Comparison of ENCODE assay signal across 19 mouse cellular contexts in the genomic region with DNA sequence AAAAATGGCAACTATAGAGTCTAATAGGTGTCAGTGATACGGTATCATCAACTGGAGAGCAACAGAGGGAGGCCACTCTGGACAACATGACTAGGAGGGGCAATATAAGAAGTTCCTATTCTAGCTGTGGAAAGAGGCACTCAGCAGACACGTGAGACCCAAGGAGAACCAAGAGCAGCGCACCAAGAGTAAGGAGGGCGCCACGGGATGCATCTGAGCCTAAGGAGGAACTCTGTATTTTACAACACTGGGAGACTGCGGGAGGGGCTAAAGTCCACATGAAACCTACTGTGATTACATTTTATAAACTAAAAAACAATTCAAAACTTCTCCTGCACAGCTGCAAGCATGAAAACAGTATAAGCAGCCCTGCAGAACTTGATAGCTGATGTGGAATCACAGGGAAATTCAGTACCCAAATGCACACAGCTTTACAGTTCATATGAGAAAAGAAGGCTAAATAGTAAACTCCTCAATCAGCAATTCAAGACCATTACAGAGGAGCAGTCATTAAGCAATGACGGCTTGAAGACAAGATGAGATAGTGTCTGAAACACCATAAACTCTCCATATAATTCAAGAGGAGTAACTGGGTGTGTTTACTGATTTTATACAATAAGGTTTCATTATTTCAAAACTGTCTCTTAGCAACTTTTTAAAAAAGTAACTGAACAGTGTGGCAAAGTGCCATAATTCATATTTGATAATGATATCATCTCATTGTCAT.
A peak's percentile ranks its signal among the peaks of the same experiment; 100 is the strongest.
DNase-seq lines count a peak whose midpoint lies in the region; ATAC-seq and TF ChIP-seq lines count a peak whose summit lies in the region.
"Had no signal": no experiment of that assay in that cellular context is flagged by ENCODE, and none has a peak within 500 bp of the region (broad histone marks: within the 10 kb centered on the region; RNA-seq: fewer than 3 reads in every experiment).

No protein-coding gene starts in this region.

- TF ChIP-seq CTCF in gastrocnemius, adult 2 months (IDR thresholded peaks at IDR 0.05): no peak

- 0 out of 2 replicates have a peak, but pooled peaks cover 2% of the 10 kb centered on the region for H3K36me3 ChIP-seq in liver, embryonic 16.5 days (ENCODE audit: control insufficient read depth, insufficient read depth)
- H3K36me3 ChIP-seq in liver, embryonic 11.5 days (ENCODE audit: control insufficient read depth, insufficient read depth, low read length): no peaks in the 10 kb centered on the region
- H3K36me3 ChIP-seq in intestine, embryonic 16.5 days (ENCODE audit: control insufficient read depth, insufficient read depth, low read length): no peaks in the 10 kb centered on the region
- H3K36me3 ChIP-seq: embryonic facial prominence, embryonic 13.5 days; forebrain, embryonic 12.5 days; hindbrain, embryonic 15.5 days had no signal

- intact Hi-C loops in gastrocnemius, adult 2 months (cut with DNase I): loop anchor here (10.0 kb wide), 1 partner anchor 47 kb away; no protein-coding TSS in a partner anchor

- H3K27me3 ChIP-seq in liver, embryonic 16.5 days (ENCODE audit: control insufficient read depth, insufficient read depth, low read depth, low read length): no peaks in the 10 kb centered on the region
- no peaks in the 10 kb centered on the region for H3K27me3 ChIP-seq in liver, embryonic 11.5 days (replicated peaks; ENCODE audit: control insufficient read depth, insufficient read depth, low read length)
- no peaks in the 10 kb centered on the region for H3K27me3 ChIP-seq in intestine, embryonic 16.5 days (replicated peaks; ENCODE audit: control insufficient read depth, insufficient read depth, low read length)
- H3K27me3 ChIP-seq: CH12.LX; embryonic facial prominence, embryonic 13.5 days; forebrain, embryonic 12.5 days; heart, embryonic 13.5 days; hindbrain, embryonic 15.5 days had no signal

- no peak for DNase-seq in liver, embryonic 11.5 days (ENCODE audit: low spot score)
- peak; percentile 33 for DNase-seq in brain, adult 2 months (ENCODE audit: low read depth, low spot score)
- no peak for DNase-seq in gastrocnemius, adult 2 months
- DNase-seq: adrenal gland, postnatal 10 days; cerebellum, adult 18-20 months; cerebellum, adult 9-11 months; cerebellum, postnatal 36 days; gastrocnemius, postnatal 14 days; heart, postnatal 36 days had no signal

- H3K4me1 ChIP-seq in liver, embryonic 16.5 days (ENCODE audit: control insufficient read depth, low read depth, low read length): peaks cover 7% of the 10 kb centered on the region
- H3K4me1 ChIP-seq in liver, embryonic 11.5 days (replicated peaks; ENCODE audit: control insufficient read depth, insufficient read depth, low read length): peaks cover 3% of the 10 kb centered on the region; the same call in 1 of the 2 replicates
- no peaks in the 10 kb centered on the region for H3K4me1 ChIP-seq in intestine, embryonic 16.5 days (ENCODE audit: control insufficient read depth, insufficient read depth, low read length)
- H3K4me1 ChIP-seq: embryonic facial prominence, embryonic 13.5 days; forebrain, embryonic 12.5 days; heart, embryonic 13.5 days; hindbrain, embryonic 15.5 days had no signal

- H3K27ac ChIP-seq in liver, embryonic 16.5 days (ENCODE audit: low read length): no peak overlapping the region
- no peak overlapping the region for H3K27ac ChIP-seq in liver, embryonic 11.5 days (ENCODE audit: low read depth, low read length)
- H3K27ac ChIP-seq in intestine, embryonic 16.5 days (ENCODE audit: low read length): peak overlapping the region; percentile 61; the same call in 1 of the 2 replicates
- no peak overlapping the region for H3K27ac ChIP-seq in gastrocnemius, adult 2 months
- H3K27ac ChIP-seq: embryonic facial prominence, embryonic 13.5 days; forebrain, embryonic 12.5 days; heart, embryonic 13.5 days; hindbrain, embryonic 15.5 days had no signal

- H3K9ac ChIP-seq in liver, embryonic 16.5 days (ENCODE audit: low read depth, low read length): no peak overlapping the region
- H3K9ac ChIP-seq in liver, embryonic 11.5 days (ENCODE audit: low read depth, low read length): no peak overlapping the region
- H3K9ac ChIP-seq in intestine, embryonic 16.5 days (ENCODE audit: low read depth, low read length): no peak overlapping the region
- H3K9ac ChIP-seq: embryonic facial prominence, embryonic 13.5 days; forebrain, embryonic 12.5 days; heart, embryonic 13.5 days; hindbrain, embryonic 15.5 days had no signal

- H3K9me3 ChIP-seq in liver, embryonic 16.5 days (replicated peaks; ENCODE audit: control insufficient read depth, low read length): no peaks in the 10 kb centered on the region
- H3K9me3 ChIP-seq in liver, embryonic 11.5 days (ENCODE audit: control insufficient read depth, low read length): no peaks in the 10 kb centered on the region
- no peaks in the 10 kb centered on the region for H3K9me3 ChIP-seq in intestine, embryonic 16.5 days (ENCODE audit: control insufficient read depth, low read length)
- H3K9me3 ChIP-seq: embryonic facial prominence, embryonic 13.5 days; forebrain, embryonic 12.5 days; heart, embryonic 13.5 days; hindbrain, embryonic 15.5 days had no signal

- ATAC-seq in liver, embryonic 16.5 days (ENCODE audit: low read depth): 0 out of 2 replicates have a peak, but pooled peaks have one; percentile 19
- ATAC-seq in liver, embryonic 11.5 days (replicated peaks; ENCODE audit: low FRiP score): no peak
- ATAC-seq in intestine, embryonic 16.5 days: peak; percentile 93
- peak; percentile 45; the same call in 1 of the 2 replicates for ATAC-seq in megakaryocyte progenitor cell, adult 5-6 weeks (replicated peaks; ENCODE audit: poor library complexity)
- ATAC-seq in inflammation-experienced regulatory T-cells, adult 6 months: no peak
- ATAC-seq: forebrain, embryonic 16.5 days had no signal

- H3K4me3 ChIP-seq in liver, embryonic 16.5 days (ENCODE audit: low read depth, low read length): no peak overlapping the region
- H3K4me3 ChIP-seq in liver, embryonic 11.5 days (ENCODE audit: low read depth, low read length): no peak overlapping the region
- no peak overlapping the region for H3K4me3 ChIP-seq in intestine, embryonic 16.5 days (ENCODE audit: low read length)
- H3K4me3 ChIP-seq in gastrocnemius, adult 2 months: no peak overlapping the region
- H3K4me3 ChIP-seq: embryonic facial prominence, embryonic 13.5 days; forebrain, embryonic 12.5 days; heart, embryonic 13.5 days; hindbrain, embryonic 15.5 days had no signal

- WGBS in liver, embryonic 16.5 days (ENCODE audit: insufficient replicate concordance): 83% methylated on average over 7 of the region's 7 CpGs
- WGBS in liver, embryonic 11.5 days: 89% methylated on average over 7 of the region's 7 CpGs
- WGBS in intestine, embryonic 16.5 days: 60% methylated on average over 7 of the region's 7 CpGs

- H3K4me2 ChIP-seq in liver, embryonic 16.5 days (ENCODE audit: low read depth, low read length): no peak overlapping the region
- no peak overlapping the region for H3K4me2 ChIP-seq in liver, embryonic 11.5 days
- H3K4me2 ChIP-seq in intestine, embryonic 16.5 days (ENCODE audit: low read depth, low read length): 0 out of 2 replicates have a peak overlapping the region, but pooled peaks have one; percentile 27
- H3K4me2 ChIP-seq: embryonic facial prominence, embryonic 13.5 days; forebrain, embryonic 12.5 days; heart, embryonic 13.5 days; hindbrain, embryonic 15.5 days had no signal

Comparison
In these comparisons a context has a peak if more than half of its experiments do, and no peak if none do; other contexts are left out.
1. ATAC-seq: peak in liver, embryonic 16.5 days (single experiment), intestine, embryonic 16.5 days (single experiment) and megakaryocyte progenitor cell, adult 5-6 weeks (single experiment); none in liver, embryonic 11.5 days (single experiment) and inflammation-experienced regulatory T-cells, adult 6 months (single experiment).